Mouse (Mus musculus): ENCODE results near the gene Arhgap21. TPM values are rescaled to one million over a fixed set of nuclear protein-coding genes. Genes with fewer than 3 reads are reported as not detected.
A peak's percentile ranks its signal among the peaks of the same experiment; 100 is the strongest.

Gene Arhgap21
- total and polyA plus RNA-seq, 2 experiments from 2014 or later: 10.1 to 66.7 TPM

GRCm38 (mm10) chr2:20894100-20894690 is 74.5 kb downstream of the Arhgap21 start:
- TF ChIP-seq EP300 (IDR thresholded peaks at IDR 0.05; ENCODE audit: low read depth) (no peak), CTCF (IDR thresholded peaks at IDR 0.05; ENCODE audit: low read depth) (peak; percentile 48)
- Histone ChIP-seq H3K4me3 (ENCODE audit: low read depth, low read length) (no peak overlapping the region), H3K27ac (ENCODE audit: low read depth) (no peak overlapping the region), H3K4me1 (ENCODE audit: control insufficient read depth, insufficient read depth) (peaks cover 10% of the 10 kb centered on the region; the same call in 1 of the 2 replicates), H3K4me2 (ENCODE audit: low read depth, low read length) (no peak overlapping the region), H3K9ac (replicated peaks; ENCODE audit: low read depth, low read length) (no peak overlapping the region), H3K9me3 (replicated peaks; ENCODE audit: control insufficient read depth, low read length) (no peaks in the 10 kb centered on the region), H3K36me3 (replicated peaks; ENCODE audit: control insufficient read depth, insufficient read depth, low read length) (0 out of 2 replicates have a peak, but pooled peaks cover 5% of the 10 kb centered on the region), H3K27me3 (ENCODE audit: control insufficient read depth, insufficient read depth, low read length) (no peaks in the 10 kb centered on the region)
- DNase-seq (ENCODE audit: low spot score) (peak; percentile 57), ATAC-seq (ENCODE audit: insufficient read depth, low read depth) (peak; percentile 55)
- 35% methylated on average over 5 of the region's 5 CpGs for WGBS

GRCm38 (mm10) chr2:20888751-20889150 is 79.9 kb downstream of the Arhgap21 start:
- Histone ChIP-seq H3K36me3 (replicated peaks; ENCODE audit: control insufficient read depth, insufficient read depth, low read length) (peaks cover 33% of the 10 kb centered on the region; the same call in 1 of the 2 replicates), H3K4me3 (ENCODE audit: low read depth, low read length) (no peak overlapping the region), H3K9me3 (replicated peaks; ENCODE audit: control insufficient read depth, low read length) (no peaks in the 10 kb centered on the region), H3K27ac (ENCODE audit: low read depth) (no peak overlapping the region), H3K9ac (replicated peaks; ENCODE audit: low read depth, low read length) (no peak overlapping the region), H3K4me1 (ENCODE audit: control insufficient read depth, insufficient read depth) (no peaks in the 10 kb centered on the region), H3K27me3 (ENCODE audit: control insufficient read depth, insufficient read depth, low read length) (no peaks in the 10 kb centered on the region), H3K4me2 (ENCODE audit: low read depth, low read length) (no peak overlapping the region)
- DNase-seq (ENCODE audit: low spot score) (no peak), ATAC-seq (ENCODE audit: insufficient read depth, low read depth) (no peak)
- no peak for TF ChIP-seq EP300 (IDR thresholded peaks at IDR 0.05; ENCODE audit: low read depth)
- no peak for TF ChIP-seq CTCF (IDR thresholded peaks at IDR 0.05; ENCODE audit: low read depth)
- 66% methylated on average over 3 of the region's 3 CpGs for WGBS

- TF ChIP-seq CTCF (IDR thresholded peaks at IDR 0.05; ENCODE audit: low read depth): no peak
- no peak for TF ChIP-seq EP300 (IDR thresholded peaks at IDR 0.05; ENCODE audit: low read depth)
- 74% methylated on average over 8 of the region's 8 CpGs for WGBS
- H3K36me3 ChIP-seq (replicated peaks; ENCODE audit: control insufficient read depth, insufficient read depth, low read length): peaks cover 54% of the 10 kb centered on the region
Observed at GRCm38 (mm10) chr2:20883288-20883687, 85.4 kb downstream of the Arhgap21 start.

GRCm38 (mm10) chr2:20879877-20880605 is 88.6 kb downstream of the Arhgap21 start:
- H3K27me3 ChIP-seq (ENCODE audit: control insufficient read depth, insufficient read depth, low read length): no peaks in the 10 kb centered on the region
- no peak for TF ChIP-seq CTCF (IDR thresholded peaks at IDR 0.05; ENCODE audit: low read depth)
- no peak for TF ChIP-seq EP300 (IDR thresholded peaks at IDR 0.05; ENCODE audit: low read depth)
- whole genome bisulfite sequencing: 83% methylated on average over 16 of the region's 16 CpGs

More at GRCm38 (mm10) chr2:20883288-20883687, 85.4 kb downstream of the Arhgap21 start:
- H3K27ac ChIP-seq (ENCODE audit: low read depth): no peak overlapping the region
- no peaks in the 10 kb centered on the region for H3K4me1 ChIP-seq (ENCODE audit: control insufficient read depth, insufficient read depth)
- no peaks in the 10 kb centered on the region for H3K27me3 ChIP-seq (ENCODE audit: control insufficient read depth, insufficient read depth, low read length)
- DNase-seq (ENCODE audit: low spot score): no peak
- H3K4me2 ChIP-seq (ENCODE audit: low read depth, low read length): no peak overlapping the region
- no peak overlapping the region for H3K9ac ChIP-seq (replicated peaks; ENCODE audit: low read depth, low read length)
- no peaks in the 10 kb centered on the region for H3K9me3 ChIP-seq (replicated peaks; ENCODE audit: control insufficient read depth, low read length)
- ATAC-seq (ENCODE audit: insufficient read depth, low read depth): no peak
- no peak overlapping the region for H3K4me3 ChIP-seq (ENCODE audit: low read depth, low read length)

DNA sequence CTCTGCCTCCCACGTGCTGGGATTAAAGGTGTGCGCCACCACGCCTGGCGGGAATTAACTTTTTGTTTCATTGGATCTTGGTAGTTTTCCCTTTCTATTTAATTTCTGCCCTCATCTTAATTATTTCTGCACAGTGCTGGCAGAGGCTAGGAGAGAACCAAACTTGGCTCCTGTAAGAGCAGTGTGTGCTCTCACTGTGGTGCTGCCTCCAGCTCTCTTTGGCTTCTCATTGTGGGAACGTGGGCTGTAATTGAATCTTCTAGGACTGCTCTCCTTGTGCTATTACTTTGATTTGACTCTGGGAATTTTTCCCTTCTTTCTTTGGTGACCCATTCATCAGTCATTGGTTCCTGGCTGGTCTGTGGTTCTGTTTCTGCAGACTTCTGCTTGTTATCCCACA is 94.1 kb downstream of the Arhgap21 start:
- no peak for DNase-seq (ENCODE audit: low spot score)

More at GRCm38 (mm10) chr2:20879877-20880605, 88.6 kb downstream of the Arhgap21 start:
- Histone ChIP-seq H3K27ac (ENCODE audit: low read depth) (no peak overlapping the region), H3K4me2 (ENCODE audit: low read depth, low read length) (no peak overlapping the region), H3K9ac (replicated peaks; ENCODE audit: low read depth, low read length) (no peak overlapping the region), H3K4me3 (ENCODE audit: low read depth, low read length) (no peak overlapping the region), H3K9me3 (replicated peaks; ENCODE audit: control insufficient read depth, low read length) (no peaks in the 10 kb centered on the region), H3K36me3 (replicated peaks; ENCODE audit: control insufficient read depth, insufficient read depth, low read length) (peaks cover 41% of the 10 kb centered on the region), H3K4me1 (ENCODE audit: control insufficient read depth, insufficient read depth) (no peaks in the 10 kb centered on the region)
- ATAC-seq (ENCODE audit: insufficient read depth, low read depth) (no peak), DNase-seq (ENCODE audit: low spot score) (no peak)

More for the DNA sequence above, 94.1 kb downstream of the Arhgap21 start:
- Histone ChIP-seq H3K9me3 (replicated peaks; ENCODE audit: control insufficient read depth, low read length) (no peaks in the 10 kb centered on the region), H3K27ac (ENCODE audit: low read depth) (no peak overlapping the region), H3K36me3 (replicated peaks; ENCODE audit: control insufficient read depth, insufficient read depth, low read length) (peaks cover 34% of the 10 kb centered on the region), H3K4me3 (ENCODE audit: low read depth, low read length) (no peak overlapping the region), H3K9ac (replicated peaks; ENCODE audit: low read depth, low read length) (no peak overlapping the region), H3K4me1 (ENCODE audit: control insufficient read depth, insufficient read depth) (peaks cover 2% of the 10 kb centered on the region; the same call in 1 of the 2 replicates), H3K27me3 (ENCODE audit: control insufficient read depth, insufficient read depth, low read length) (no peaks in the 10 kb centered on the region), H3K4me2 (ENCODE audit: low read depth, low read length) (no peak overlapping the region)
- ATAC-seq (ENCODE audit: insufficient read depth, low read depth): no peak
- no peak for TF ChIP-seq CTCF (IDR thresholded peaks at IDR 0.05; ENCODE audit: low read depth)
- no peak for TF ChIP-seq EP300 (IDR thresholded peaks at IDR 0.05; ENCODE audit: low read depth)
- 92% methylated on average over 5 of the region's 5 CpGs for WGBS
